Mouse (Mus musculus) liver, adult 2 months (tissue): ENCODE results near the gene Pax5.

Experiments
- CTCF ChIP-seq: fragments of 200-500 bp; IDR thresholded peaks from 2 replicates; pipeline ENCODE4 v1.5.1; 2011; ENCODE audit warnings: low read depth, low read length, control low read depth
- POLR2A ChIP-seq: fragments of 200-500 bp; IDR thresholded peaks from 2 replicates; pipeline ENCODE4 v1.6.1; 2011; ENCODE audit warnings: low read length, control low read depth; ENCODE audit not compliant: insufficient read depth; ENCODE audit errors: extremely low read depth

DNA sequence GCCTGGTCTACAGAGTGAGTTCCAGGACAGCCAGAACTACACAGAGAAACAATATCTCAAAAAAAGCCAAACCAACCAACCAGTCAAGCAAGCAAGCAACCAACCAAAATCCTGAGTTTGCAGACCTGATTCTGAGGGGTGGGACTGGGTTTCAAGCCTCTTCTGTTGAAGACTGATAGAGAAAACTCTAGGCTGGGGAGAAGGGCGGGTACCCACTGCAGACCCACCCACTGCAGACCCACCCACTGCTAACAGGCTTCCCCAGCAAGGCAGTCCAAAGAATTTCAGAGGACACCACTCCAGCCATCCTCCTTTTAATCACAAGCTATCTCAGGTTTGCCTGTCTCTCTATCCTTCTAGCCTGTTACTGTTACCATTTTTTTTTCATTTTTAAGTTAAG is 165.8 kb downstream of the Pax5 start:
- no peak for TF ChIP-seq CTCF
- no peak for TF ChIP-seq POLR2A
